Mouse (Mus musculus) R1 (cell line): ENCODE data around the gene B130006D01Rik.

Experiments used
- DNase-seq: peaks from one replicate; pipeline ENCODE4 v3.0.0-alpha.2; 2018; ENCODE audit warnings: low read depth, low spot score

The B130006D01Rik gene

GRCm38 (mm10) chr11:95770720-95771364 is 47.5 kb downstream of the B130006D01Rik start:
- peak; percentile 71 for DNase-seq

DNA sequence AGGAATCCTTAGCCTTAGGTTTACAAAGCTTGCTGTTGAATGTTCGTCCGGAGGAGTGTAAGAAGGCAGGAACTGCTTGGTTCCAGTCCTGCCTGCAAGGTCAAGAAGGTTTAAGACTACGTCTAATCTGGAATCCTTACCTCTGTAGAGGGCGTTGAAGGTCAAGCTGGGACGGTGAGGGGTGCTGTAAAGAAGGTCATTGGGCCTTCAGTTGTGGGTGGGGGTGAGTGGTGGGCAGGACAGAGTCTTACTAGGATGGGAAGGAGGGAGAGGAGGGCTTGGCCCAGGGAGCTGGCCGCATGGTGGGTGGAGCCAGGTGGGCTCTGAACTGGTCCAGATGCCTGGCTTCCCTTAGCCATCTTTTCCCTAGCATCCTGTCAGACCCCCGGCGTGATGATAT is 48.3 kb downstream of the B130006D01Rik start:
- peak; percentile 43 for DNase-seq

DNA sequence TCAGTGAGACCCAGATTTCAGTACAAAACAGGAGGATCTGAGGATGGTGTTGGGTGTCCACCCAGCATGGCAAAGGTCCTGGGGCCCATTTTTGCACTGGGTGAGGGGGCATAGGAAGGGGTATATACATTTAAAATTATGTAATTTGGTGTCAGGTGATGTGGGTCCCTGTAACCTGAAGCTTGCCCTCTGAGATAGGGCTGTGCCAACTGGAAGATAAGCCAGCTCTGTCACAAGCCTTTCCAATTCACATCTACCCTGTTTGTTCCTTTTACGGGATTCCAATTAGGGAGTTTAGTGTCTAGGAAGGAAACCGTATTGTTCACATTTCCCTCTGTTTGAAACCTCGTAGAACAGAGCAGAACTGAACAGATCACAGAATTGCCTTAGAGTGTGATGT is 49.9 kb downstream of the B130006D01Rik start:
- DNase-seq = no peak
